Mouse (Mus musculus) kidney, embryonic 14.5 days (tissue): ENCODE measurements around the gene Wfikkn1. TPM values are rescaled to one million over a fixed set of nuclear protein-coding genes. Genes with fewer than 3 reads are reported as not detected.
"Not testable (repeated sequence)": the region's sequence is repeated elsewhere in the genome, so short reads cannot be mapped to it uniquely, and the experiment has no call there.

ENCODE experiments used
- ATAC-seq: fragments of 200-750 bp; cut with Nextera tagmentation; 2 replicates; pipeline ENCODE4 v1.8.0; 2017; ENCODE audit warnings: moderate number of reproducible peaks, mild to moderate bottlenecking, moderate TSS enrichment, moderate library complexity; ENCODE audit not compliant: low FRiP score, low TSS enrichment
- H3K27ac ChIP-seq: fragments of 300-500 bp; sonication (generic); 2 replicates; pipeline ENCODE4 v1.5.1; 2014; ENCODE audit warnings: low read depth, mild to moderate bottlenecking, low read length, moderate library complexity, mixed read lengths
- H3K27me3 ChIP-seq: fragments of 300-500 bp; sonication (generic); 2 replicates; pipeline ENCODE4 v1.6.1; 2014; ENCODE audit warnings: mild to moderate bottlenecking, low read length; ENCODE audit not compliant: control insufficient read depth, insufficient read depth
- H3K36me3 ChIP-seq: fragments of 300-500 bp; sonication (generic); 2 replicates; pipeline ENCODE4 v1.6.1; 2014; ENCODE audit warnings: low read length, mixed read lengths; ENCODE audit not compliant: control insufficient read depth, insufficient read depth
- H3K4me1 ChIP-seq: fragments of 300-500 bp; sonication (generic); 2 replicates; pipeline ENCODE4 v1.6.1; 2014; ENCODE audit warnings: low read length, mixed read lengths; ENCODE audit not compliant: control insufficient read depth, insufficient read depth
- H3K4me2 ChIP-seq: fragments of 300-500 bp; sonication (generic); replicated peaks from 2 replicates; pipeline ENCODE4 v1.6.1; 2014; ENCODE audit warnings: low read depth, mild to moderate bottlenecking, low read length
- H3K4me3 ChIP-seq: fragments of 300-500 bp; sonication (generic); 2 replicates; pipeline ENCODE4 v1.5.1; 2014; ENCODE audit warnings: mild to moderate bottlenecking, low read length
- H3K9ac ChIP-seq: fragments of 300-500 bp; sonication (generic); 2 replicates; pipeline ENCODE4 v1.6.1; 2014; ENCODE audit warnings: low read depth, mild to moderate bottlenecking, low read length, moderate library complexity
- H3K9me3 ChIP-seq: fragments of 300-500 bp; sonication (generic); 2 replicates; pipeline ENCODE4 v1.6.1; 2016; ENCODE audit warnings: low read length; ENCODE audit not compliant: control insufficient read depth
- WGBS: fragments of 180-500 bp; shearing (Covaris S2); extraction: QIAGEN DNeasy Blood & Tissue Kit; methylation state at CpG from one replicate; pipeline ENCODE4 v1.1.7; 2014; 5-methylcytosine and 5-hydroxymethylcytosine counted together
- polyA plus RNA-seq: library from polyadenylated mRNA; unstranded; fragments of >200 nt; fragmentation: Nextera tagmentation; extraction: Ambion mirVana; gene quantifications from 2 replicates; pipeline ENCODE4 v1.2.1, GENCODE M21; 2014

Wfikkn1 gene
- polyA plus RNA-seq, 1 experiment from 2014 or later, result 0.99 TPM

- peaks cover 17% of the 10 kb centered on the region for H3K36me3 ChIP-seq
- peak overlapping the region; percentile 73 for H3K4me2 ChIP-seq
- no peaks in the 10 kb centered on the region for H3K27me3 ChIP-seq
- H3K27ac ChIP-seq, result peak overlapping the region; percentile 79
- H3K9me3 ChIP-seq, result no peaks in the 10 kb centered on the region
- peaks cover 16% of the 10 kb centered on the region; the same call in 1 of the 2 replicates for H3K4me1 ChIP-seq
- peak overlapping the region; percentile 69 for H3K4me3 ChIP-seq
- ATAC-seq, result 0 out of 2 replicates have a peak, but pooled peaks have one; percentile 9
- WGBS, result 5% methylated on average over 14 of the region's 14 CpGs
- peak overlapping the region; percentile 75; the same call in 1 of the 2 replicates for H3K9ac ChIP-seq
Measured at GRCm38 (mm10) chr17:25874148-25874720, 6.4 kb downstream of the Wfikkn1 start.

DNA sequence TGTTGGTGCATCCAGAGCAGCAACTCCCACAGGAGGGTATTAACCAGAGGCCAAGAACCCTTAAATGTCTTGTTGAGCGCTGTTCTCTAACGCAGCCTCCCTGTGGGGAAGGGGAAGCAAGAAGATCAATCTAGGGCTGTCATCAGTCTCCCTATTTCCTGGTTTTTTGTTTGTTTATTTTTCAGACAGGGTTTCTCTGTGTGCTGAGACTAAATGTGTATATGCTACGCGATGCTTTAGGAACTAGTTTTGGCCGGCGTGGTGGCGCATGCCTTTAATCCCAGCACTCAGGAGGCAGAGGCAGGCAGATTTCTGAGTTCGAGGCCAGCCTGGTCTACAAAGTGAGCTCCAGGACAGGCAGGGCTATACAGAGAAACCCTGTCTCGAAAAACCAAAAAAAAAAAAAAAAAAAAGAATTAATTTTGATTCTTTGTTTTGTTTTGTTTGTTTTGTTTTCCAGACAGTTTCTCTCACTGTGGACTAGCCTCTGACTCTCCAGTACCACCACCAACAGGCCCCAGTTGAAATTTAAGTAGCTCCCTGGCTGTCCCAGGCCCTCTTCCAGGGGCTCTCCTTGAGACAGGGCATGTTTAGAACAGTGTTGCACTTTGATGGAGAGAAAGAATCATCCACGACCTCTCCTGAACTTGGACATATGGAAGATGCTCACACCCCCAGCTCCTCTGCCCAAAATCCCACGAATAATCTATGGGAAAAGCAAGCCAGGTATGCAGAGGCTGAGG, 7.1 kb downstream of the Wfikkn1 start:
- ATAC-seq, result no peak
- Histone ChIP-seq H3K4me3 (peak overlapping the region; percentile 69; the same call in 1 of the 2 replicates), H3K4me1 (peaks cover 21% of the 10 kb centered on the region; the same call in 1 of the 2 replicates), H3K4me2 (peak overlapping the region; percentile 73; the same call in 1 of the 2 replicates), H3K27me3 (no peaks in the 10 kb centered on the region), H3K9ac (no peak overlapping the region), H3K9me3 (no peaks in the 10 kb centered on the region), H3K36me3 (peaks cover 11% of the 10 kb centered on the region), H3K27ac (no peak overlapping the region)
- 69% methylated on average over 11 of the region's 11 CpGs for WGBS

GRCm38 (mm10) chr17:25872676-25873075, 8.0 kb downstream of the Wfikkn1 start:
- ATAC-seq, result no peak
- no peak overlapping the region for H3K4me3 ChIP-seq
- no peak overlapping the region for H3K9ac ChIP-seq
- WGBS, result 87% methylated on average over 3 of the region's 3 CpGs
- H3K27ac ChIP-seq, result no peak overlapping the region
- no peaks in the 10 kb centered on the region for H3K9me3 ChIP-seq
- H3K27me3 ChIP-seq, result no peaks in the 10 kb centered on the region
- H3K36me3 ChIP-seq, result peaks cover 2% of the 10 kb centered on the region; the same call in 1 of the 2 replicates
- peaks cover 25% of the 10 kb centered on the region; the same call in 1 of the 2 replicates for H3K4me1 ChIP-seq
- no peak overlapping the region for H3K4me2 ChIP-seq

DNA sequence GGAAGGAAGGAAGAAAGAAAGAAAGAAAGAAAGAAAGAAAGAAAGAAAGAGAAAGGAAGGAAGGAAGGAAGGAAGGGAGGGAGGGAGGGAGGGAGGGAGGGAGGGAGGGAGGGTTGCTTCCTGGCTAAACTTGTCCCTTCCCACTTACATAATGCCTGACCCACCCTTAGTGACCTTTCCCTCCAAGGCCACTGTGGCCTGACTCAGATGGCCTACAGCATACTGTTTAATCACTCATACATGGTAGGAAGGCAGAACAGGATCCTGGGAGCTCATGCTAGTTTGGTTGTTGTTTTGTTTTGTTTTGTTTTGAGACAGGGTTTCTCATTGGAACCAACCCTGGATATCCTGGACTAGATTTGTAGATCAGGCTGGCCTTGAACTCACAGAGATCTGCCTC, 9.1 kb downstream of the Wfikkn1 start:
- not testable (repeated sequence) for H3K27ac ChIP-seq, H3K9ac ChIP-seq, H3K9me3 ChIP-seq, H3K4me2 ChIP-seq, H3K36me3 ChIP-seq, H3K4me3 ChIP-seq, H3K27me3 ChIP-seq, ATAC-seq
- H3K4me1 ChIP-seq, result peaks cover 26% of the 10 kb centered on the region; the same call in 1 of the 2 replicates

GRCm38 (mm10) chr17:25869954-25870353, 10.7 kb downstream of the Wfikkn1 start:
- Histone ChIP-seq H3K36me3 (no peaks in the 10 kb centered on the region), H3K4me2 (no peak overlapping the region), H3K27me3 (no peaks in the 10 kb centered on the region), H3K4me3 (no peak overlapping the region), H3K27ac (no peak overlapping the region), H3K4me1 (peaks cover 18% of the 10 kb centered on the region; the same call in 1 of the 2 replicates), H3K9ac (no peak overlapping the region), H3K9me3 (no peaks in the 10 kb centered on the region)
- WGBS, result 80% methylated on average over 2 of the region's 2 CpGs
- no peak for ATAC-seq

- WGBS, result 93% methylated on average over 8 of the region's 8 CpGs
- H3K9me3 ChIP-seq, result no peaks in the 10 kb centered on the region
- peaks cover 18% of the 10 kb centered on the region; the same call in 1 of the 2 replicates for H3K4me1 ChIP-seq
- no peak overlapping the region for H3K9ac ChIP-seq
- H3K36me3 ChIP-seq, result no peaks in the 10 kb centered on the region
- ATAC-seq, result no peak
- no peak overlapping the region for H3K27ac ChIP-seq
- no peaks in the 10 kb centered on the region for H3K27me3 ChIP-seq
- H3K4me2 ChIP-seq, result no peak overlapping the region
- no peak overlapping the region for H3K4me3 ChIP-seq
Measured at GRCm38 (mm10) chr17:25869498-25869897, 11.2 kb downstream of the Wfikkn1 start.

- Histone ChIP-seq H3K27ac (peak within 1 kb of the TSS; percentile 51), H3K4me1 (peaks cover 13% of the 10 kb centered on the region; the same call in 1 of the 2 replicates), H3K4me3 (peak within 1 kb of the TSS; percentile 77), H3K27me3 (no peaks in the 10 kb centered on the region), H3K9ac (peak within 1 kb of the TSS; percentile 72), H3K36me3 (no peaks in the 10 kb centered on the region), H3K9me3 (no peaks in the 10 kb centered on the region), H3K4me2 (peak within 1 kb of the TSS; percentile 93)
- under 1% methylated on average over 24 of the region's 24 CpGs for WGBS
- ATAC-seq, result peak; percentile 84
Measured at GRCm38 (mm10) chr17:25868601-25869191, 12.0 kb downstream of the Wfikkn1 start, which contains the start of gene Mcrip2. Gene Mcrip2 (minus strand): TSS chr17:25868764.

- peak overlapping the region; percentile 51 for H3K27ac ChIP-seq
- peak overlapping the region; percentile 72 for H3K9ac ChIP-seq
- H3K4me1 ChIP-seq, result peaks cover 13% of the 10 kb centered on the region; the same call in 1 of the 2 replicates
- peak; percentile 51 for ATAC-seq
- H3K36me3 ChIP-seq, result no peaks in the 10 kb centered on the region
- H3K4me2 ChIP-seq, result peak overlapping the region; percentile 93
- 2% methylated on average over 41 of the region's 42 CpGs for WGBS
- peak overlapping the region; percentile 77 for H3K4me3 ChIP-seq
- H3K9me3 ChIP-seq, result no peaks in the 10 kb centered on the region
- no peaks in the 10 kb centered on the region for H3K27me3 ChIP-seq
Measured at GRCm38 (mm10) chr17:25867836-25868600, 12.6 kb downstream of the Wfikkn1 start.
